Comparison of ENCODE assay signal across 10 mouse cellular contexts in genomic region chr8:116268161-116268560, GRCm38 (mm10).
A peak's percentile ranks its signal among the peaks of the same experiment; 100 is the strongest.
DNase-seq lines count a peak whose midpoint lies in the region; ATAC-seq and TF ChIP-seq lines count a peak whose summit lies in the region.
"Had no signal": no experiment of that assay in that cellular context is flagged by ENCODE, and none has a peak within 500 bp of the region (broad histone marks: within the 10 kb centered on the region; RNA-seq: fewer than 3 reads in every experiment).

No protein-coding gene starts in this region.

- WGBS in midbrain, embryonic 11.5 days, result 83% methylated on average over 9 of the region's 9 CpGs

- H3K9me3 ChIP-seq in midbrain, embryonic 11.5 days (ENCODE audit: control insufficient read depth, low read length), result no peaks in the 10 kb centered on the region
- H3K9me3 ChIP-seq: lung, embryonic 15.5 days had no signal

- no peak overlapping the region for H3K4me3 ChIP-seq in gastrocnemius, adult 2 months
- H3K4me3 ChIP-seq in midbrain, embryonic 11.5 days (ENCODE audit: low read depth, low read length), result no peak overlapping the region
- H3K4me3 ChIP-seq: heart, adult 2 months; lung, embryonic 15.5 days had no signal

- no peaks in the 10 kb centered on the region for H3K36me3 ChIP-seq in midbrain, embryonic 11.5 days (ENCODE audit: control insufficient read depth, insufficient read depth, low read length)
- H3K36me3 ChIP-seq: lung, embryonic 15.5 days had no signal

- no peak for TF ChIP-seq CTCF in gastrocnemius, adult 2 months (IDR thresholded peaks at IDR 0.05)

- ATAC-seq in midbrain, embryonic 11.5 days (ENCODE audit: low FRiP score), result no peak

- H3K4me2 ChIP-seq in midbrain, embryonic 11.5 days, result no peak overlapping the region
- H3K4me2 ChIP-seq: lung, embryonic 15.5 days had no signal

- intact Hi-C loops in gastrocnemius, adult 2 months (cut with DNase I), result no loop called here

- H3K27ac ChIP-seq in gastrocnemius, adult 2 months, result no peak overlapping the region
- H3K27ac ChIP-seq in midbrain, embryonic 11.5 days (ENCODE audit: low read depth, low read length), result no peak overlapping the region
- H3K27ac ChIP-seq: heart, adult 2 months; lung, embryonic 15.5 days had no signal

- no peaks in the 10 kb centered on the region for H3K27me3 ChIP-seq in midbrain, embryonic 11.5 days (ENCODE audit: control insufficient read depth, insufficient read depth, low read length)
- H3K27me3 ChIP-seq: lung, embryonic 15.5 days had no signal

- no peak overlapping the region for H3K9ac ChIP-seq in midbrain, embryonic 11.5 days (ENCODE audit: low read length)
- H3K9ac ChIP-seq: lung, embryonic 15.5 days had no signal

- no peaks in the 10 kb centered on the region for H3K4me1 ChIP-seq in midbrain, embryonic 11.5 days (ENCODE audit: control insufficient read depth, insufficient read depth, low read length)
- H3K4me1 ChIP-seq: lung, embryonic 15.5 days had no signal

- DNase-seq in frontal cortex, postnatal 36 days (ENCODE audit: low spot score in 2 of 2), result peak; percentile 7 to 8
- DNase-seq in frontal cortex, postnatal 25 days (ENCODE audit: low spot score in 2 of 2), result no peak
- DNase-seq in adipocyte (ENCODE audit: low spot score), result peak; percentile 11
- DNase-seq in gastrocnemius, adult 2 months, result peak; percentile 58
- peak; percentile 5 to 45 for DNase-seq in layer of hippocampus, postnatal 14 days (ENCODE audit: low spot score in 2 of 2)
- DNase-seq in testis, postnatal 10 days (ENCODE audit: low spot score), result peak; percentile 76
- DNase-seq in thymus, postnatal 0 days (ENCODE audit: low spot score), result no peak
- DNase-seq in midbrain, embryonic 11.5 days (ENCODE audit: low spot score, missing footprints), result no peak

Comparison
In these comparisons a context has a peak if more than half of its experiments do, and no peak if none do; other contexts are left out.
1. DNase-seq: peak in frontal cortex, postnatal 36 days (2 of 2), adipocyte (single experiment), gastrocnemius, adult 2 months (single experiment), layer of hippocampus, postnatal 14 days (2 of 2) and testis, postnatal 10 days (single experiment); none in frontal cortex, postnatal 25 days (0 of 2), thymus, postnatal 0 days (single experiment) and midbrain, embryonic 11.5 days (single experiment).